Mouse (Mus musculus): ENCODE data around the gene Slc45a3.
A peak's percentile ranks its signal among the peaks of the same experiment; 100 is the strongest.

The Slc45a3 gene

GRCm38 (mm10) chr1:131964580-131964979 is 1.8 kb downstream of the Slc45a3 start:
- no peak for DNase-seq (ENCODE audit: low read depth)

- DNase-seq (ENCODE audit: low read depth) = no peak
Measured at GRCm38 (mm10) chr1:131965818-131966217, 3.1 kb downstream of the Slc45a3 start.

GRCm38 (mm10) chr1:131967336-131967735 is 4.6 kb downstream of the Slc45a3 start:
- no peak for DNase-seq (ENCODE audit: low read depth)

GRCm38 (mm10) chr1:131968556-131968955 is 5.8 kb downstream of the Slc45a3 start:
- DNase-seq (ENCODE audit: low read depth) = no peak

GRCm38 (mm10) chr1:131968983-131969382 is 6.2 kb downstream of the Slc45a3 start:
- no peak for DNase-seq (ENCODE audit: low read depth)

- DNase-seq (ENCODE audit: low read depth) = no peak
Measured at GRCm38 (mm10) chr1:131969825-131970224, 7.1 kb downstream of the Slc45a3 start.

- DNase-seq (ENCODE audit: low read depth) = no peak
Measured at GRCm38 (mm10) chr1:131970322-131970660, 7.5 kb downstream of the Slc45a3 start.

GRCm38 (mm10) chr1:131970661-131971520 is 8.1 kb downstream of the Slc45a3 start:
- no peak for DNase-seq (ENCODE audit: low read depth)

- no peak for DNase-seq (ENCODE audit: low read depth)
Measured at GRCm38 (mm10) chr1:131971771-131972497, 9.2 kb downstream of the Slc45a3 start.

- no peak for DNase-seq (ENCODE audit: low read depth)
Measured at GRCm38 (mm10) chr1:131972498-131973334, 9.9 kb downstream of the Slc45a3 start.

GRCm38 (mm10) chr1:131973991-131974390 is 11.2 kb downstream of the Slc45a3 start:
- no peak for DNase-seq (ENCODE audit: low read depth)

GRCm38 (mm10) chr1:131976886-131977285 is 14.1 kb downstream of the Slc45a3 start:
- DNase-seq (ENCODE audit: low read depth) = no peak

- no peak for DNase-seq (ENCODE audit: low read depth)
Measured at GRCm38 (mm10) chr1:131980471-131980870, 17.7 kb downstream of the Slc45a3 start.

- peak; percentile 82 for DNase-seq (ENCODE audit: low read depth)
Measured at GRCm38 (mm10) chr1:131981378-131982013, 18.7 kb downstream of the Slc45a3 start.

- peak; percentile 69 for DNase-seq (ENCODE audit: low read depth)
Measured at GRCm38 (mm10) chr1:131982907-131983306, 20.1 kb downstream of the Slc45a3 start.

- no peak for DNase-seq (ENCODE audit: low read depth)
Measured at GRCm38 (mm10) chr1:131983806-131984205, 21.0 kb downstream of the Slc45a3 start.

- DNase-seq (ENCODE audit: low read depth) = no peak
Measured at GRCm38 (mm10) chr1:131987432-131987831, 24.7 kb downstream of the Slc45a3 start.

- DNase-seq (ENCODE audit: low read depth) = no peak
Measured at GRCm38 (mm10) chr1:131989476-131989875, 26.7 kb downstream of the Slc45a3 start.

GRCm38 (mm10) chr1:131990083-131990760 is 27.5 kb downstream of the Slc45a3 start:
- no peak for DNase-seq (ENCODE audit: low read depth)

GRCm38 (mm10) chr1:131992561-131993001 is 29.8 kb downstream of the Slc45a3 start:
- no peak for DNase-seq (ENCODE audit: low read depth)
